Mouse (Mus musculus) CH12.LX (cell line): ENCODE data around the gene Rnase13.

ENCODE experiments used
- CHD1 ChIP-seq: IDR thresholded peaks from 2 replicates; pipeline ENCODE4 v1.6.1; 2012; ENCODE audit warnings: low read depth, low read length, improper control_type of control experiment, inconsistent platforms
- CTCF ChIP-seq, 2 experiments: IDR thresholded peaks in 1 of 2; conservative IDR thresholded peaks in 1 of 2; 2 replicates each; pipeline ENCODE4 v1.5.1; 2011 to 2012; ENCODE audit warnings: low read depth in 2 of 2, low read length in 2 of 2, improper control_type of control experiment in 1 of 2, inconsistent platforms in 1 of 2, mild to moderate bottlenecking in 1 of 2, moderate library complexity in 1 of 2
- POLR2A ChIP-seq: IDR thresholded peaks from 2 replicates; pipeline ENCODE4 v1.6.1; 2011; ENCODE audit warnings: low read depth, mild to moderate bottlenecking, improper control_type of control experiment, low read length
- TCF12 ChIP-seq: IDR thresholded peaks from 2 replicates; pipeline ENCODE4 v1.6.1; 2014; ENCODE audit warnings: low read depth, mild to moderate bottlenecking, inconsistent platforms, low read length, improper control_type of control experiment

DNA sequence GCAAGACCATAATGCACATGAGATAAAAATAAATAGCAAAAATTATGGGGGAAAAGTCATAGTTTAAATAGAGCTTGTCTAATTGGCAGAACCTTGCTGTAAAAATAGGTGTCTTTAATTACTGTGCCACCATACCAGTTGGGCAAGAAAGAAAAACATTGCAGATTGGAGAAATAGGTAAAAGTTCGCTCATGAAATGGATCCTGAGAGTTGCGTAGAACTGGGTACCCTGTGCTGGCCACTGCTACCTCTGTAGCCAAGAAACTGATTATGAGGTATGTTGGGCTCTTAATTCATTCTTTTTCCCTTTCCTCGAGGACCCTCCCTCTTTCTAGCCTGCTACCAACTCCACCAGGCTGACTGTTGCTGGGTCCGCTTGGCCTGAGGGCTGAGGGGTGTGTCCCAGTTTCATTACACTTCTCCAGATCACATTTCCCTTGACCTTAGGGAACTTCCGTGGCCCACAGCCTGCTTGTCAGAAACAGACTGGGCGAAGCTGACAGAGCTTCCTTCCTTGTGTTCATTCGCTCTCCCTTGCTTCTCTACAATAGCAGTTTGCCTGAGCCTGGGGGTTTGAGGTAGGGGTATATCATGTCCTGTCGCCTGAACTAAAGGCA, 18.5 kb upstream of the Rnase13 start:
- TF ChIP-seq POLR2A (no peak), TCF12 (no peak), CHD1 (no peak), CTCF (conservative IDR thresholded peaks at IDR 0.05 in 1 of 2, IDR thresholded peaks at IDR 0.05 in 1 of 2; ENCODE audit: low read depth in 2 of 2, low read length in 2 of 2) (no peak)
